Mouse (Mus musculus) cerebellum, adult 2 months (tissue): ENCODE measurements at regions not wholly inside any gene's neighbourhood (a gene's known extent, or its start where the extent isn't known, plus 50 kb on each side); places are given as distances from the start of the nearest gene placed in this dataset.

Source experiments
- CTCF ChIP-seq: fragments of 200-500 bp; IDR thresholded peaks from 2 replicates; pipeline ENCODE4 v1.5.1; 2011; ENCODE audit warnings: low read depth, mild to moderate bottlenecking, control low read depth, low read length, moderate library complexity, borderline replicate concordance; ENCODE audit not compliant: insufficient read depth
- POLR2A ChIP-seq: fragments of 200-500 bp; IDR thresholded peaks from 2 replicates; pipeline ENCODE4 v1.6.1; 2011; ENCODE audit warnings: low read length, control low read depth, borderline replicate concordance; ENCODE audit not compliant: insufficient read depth

GRCm38 (mm10) chr2:173343665-173344064 lies 67.3 kb upstream of the Pmepa1 start:
- TF ChIP-seq CTCF (no peak), POLR2A (no peak)
